Mouse (Mus musculus): ENCODE data around the gene Tom1. TPM values are rescaled to one million over a fixed set of nuclear protein-coding genes. Genes with fewer than 3 reads are reported as not detected.

Tom1 gene
- 21.4 and 25.4 TPM in 2 replicates for polyA plus RNA-seq (2011; ENCODE audit: insufficient read length, low read depth, missing spikeins)

- Histone ChIP-seq H3K27ac (ENCODE audit: insufficient read depth, low read length) (peak within 1 kb of the TSS; percentile 59), H3K4me3 (ENCODE audit: insufficient read depth, low read length) (peak within 1 kb of the TSS; percentile 68), H3K4me1 (ENCODE audit: control insufficient read depth, insufficient read depth, low read length) (peaks cover 7% of the 10 kb centered on the region)
- TF ChIP-seq POLR2A (IDR thresholded peaks at IDR 0.05; ENCODE audit: low read depth, low read length) (peak; percentile 70), CTCF (IDR thresholded peaks at IDR 0.05; ENCODE audit: borderline replicate concordance, insufficient read depth, low read length) (no peak)
Measured at GRCm38 (mm10) chr8:75033511-75034243, at the start of gene Tom1. Tom1 (plus strand) TSS chr8:75033705.

DNA sequence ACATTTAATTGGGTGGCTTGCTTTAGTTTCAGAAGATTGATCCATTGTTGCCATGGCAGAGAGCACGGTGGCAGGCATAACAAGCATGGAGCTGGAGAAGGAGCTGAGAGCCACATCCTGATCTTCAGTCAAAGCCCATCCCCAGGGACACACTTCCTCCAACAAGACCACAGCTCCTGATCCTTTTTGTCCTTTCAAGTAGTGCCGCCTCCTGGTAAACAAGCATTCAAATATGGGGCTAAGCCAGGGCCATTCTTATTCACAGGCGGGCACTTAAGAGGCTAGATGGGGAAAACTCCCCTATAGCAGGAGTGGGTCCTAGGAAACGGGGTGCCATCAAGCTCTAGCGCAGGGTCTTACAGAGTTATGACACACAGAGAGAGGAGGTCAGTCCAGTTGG lies 46.1 kb upstream of the Tom1 start:
- Histone ChIP-seq H3K4me3 (ENCODE audit: insufficient read depth, low read length) (no peak overlapping the region), H3K27ac (ENCODE audit: insufficient read depth, low read length) (no peak overlapping the region), H3K4me1 (ENCODE audit: control insufficient read depth, insufficient read depth, low read length) (no peaks in the 10 kb centered on the region)
- TF ChIP-seq CTCF (IDR thresholded peaks at IDR 0.05; ENCODE audit: borderline replicate concordance, insufficient read depth, low read length) = no peak
- TF ChIP-seq POLR2A (IDR thresholded peaks at IDR 0.05; ENCODE audit: low read depth, low read length) = no peak

DNA sequence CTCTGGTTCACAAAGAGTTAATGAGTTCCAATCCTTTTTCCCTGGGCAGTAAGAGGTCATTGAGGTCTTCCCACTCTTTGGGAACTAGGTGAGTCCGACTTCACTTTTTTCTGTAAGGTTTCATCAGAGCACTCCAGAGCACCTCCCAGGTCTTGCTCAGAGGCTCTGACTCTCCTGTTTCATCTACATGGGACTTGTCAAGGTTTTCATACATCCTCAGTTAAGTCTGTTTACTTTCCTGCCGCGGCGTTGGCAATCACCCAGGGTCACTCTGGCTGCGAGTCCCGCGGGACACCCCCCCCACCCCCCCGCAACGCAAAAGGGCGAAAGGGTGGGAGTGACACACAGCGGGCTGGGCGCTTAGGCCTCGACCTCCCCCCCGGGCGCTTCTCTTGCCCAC lies 43.5 kb upstream of the Tom1 start:
- peaks cover 5% of the 10 kb centered on the region; the same call in 1 of the 2 replicates for H3K4me1 ChIP-seq (ENCODE audit: control insufficient read depth, insufficient read depth, low read length)
- H3K27ac ChIP-seq (ENCODE audit: insufficient read depth, low read length) = no peak overlapping the region
- no peak overlapping the region for H3K4me3 ChIP-seq (ENCODE audit: insufficient read depth, low read length)
- TF ChIP-seq POLR2A (IDR thresholded peaks at IDR 0.05; ENCODE audit: low read depth, low read length) = no peak
- TF ChIP-seq CTCF (IDR thresholded peaks at IDR 0.05; ENCODE audit: borderline replicate concordance, insufficient read depth, low read length) = no peak

GRCm38 (mm10) chr8:74993081-74993474 lies 40.4 kb upstream of the Tom1 start, which contains the start of gene Hmgxb4:
Hmgxb4 (plus strand) TSS chr8:74993356.
- Histone ChIP-seq H3K27ac (ENCODE audit: insufficient read depth, low read length) (peak within 1 kb of the TSS; percentile 25; the same call in 1 of the 2 replicates), H3K4me3 (ENCODE audit: insufficient read depth, low read length) (peak within 1 kb of the TSS; percentile 98), H3K4me1 (ENCODE audit: control insufficient read depth, insufficient read depth, low read length) (peaks cover 5% of the 10 kb centered on the region; the same call in 1 of the 2 replicates)
- TF ChIP-seq CTCF (IDR thresholded peaks at IDR 0.05; ENCODE audit: borderline replicate concordance, insufficient read depth, low read length) (no peak), POLR2A (IDR thresholded peaks at IDR 0.05; ENCODE audit: low read depth, low read length) (no peak)

GRCm38 (mm10) chr8:74993475-74994451 lies 39.7 kb upstream of the Tom1 start:
- H3K4me3 ChIP-seq (ENCODE audit: insufficient read depth, low read length) = peak overlapping the region; percentile 98
- TF ChIP-seq CTCF (IDR thresholded peaks at IDR 0.05; ENCODE audit: borderline replicate concordance, insufficient read depth, low read length) (no peak), POLR2A (IDR thresholded peaks at IDR 0.05; ENCODE audit: low read depth, low read length) (peak; percentile 64)
- peak overlapping the region; percentile 25; the same call in 1 of the 2 replicates for H3K27ac ChIP-seq (ENCODE audit: insufficient read depth, low read length)
- peaks cover 5% of the 10 kb centered on the region; the same call in 1 of the 2 replicates for H3K4me1 ChIP-seq (ENCODE audit: control insufficient read depth, insufficient read depth, low read length)

GRCm38 (mm10) chr8:74994540-74994939 lies 39.0 kb upstream of the Tom1 start:
- no peak overlapping the region; the same call in 1 of the 2 replicates for H3K27ac ChIP-seq (ENCODE audit: insufficient read depth, low read length)
- H3K4me3 ChIP-seq (ENCODE audit: insufficient read depth, low read length) = peak overlapping the region; percentile 98
- H3K4me1 ChIP-seq (ENCODE audit: control insufficient read depth, insufficient read depth, low read length) = peaks cover 5% of the 10 kb centered on the region; the same call in 1 of the 2 replicates
- TF ChIP-seq CTCF (IDR thresholded peaks at IDR 0.05; ENCODE audit: borderline replicate concordance, insufficient read depth, low read length) = no peak
- no peak for TF ChIP-seq POLR2A (IDR thresholded peaks at IDR 0.05; ENCODE audit: low read depth, low read length)

DNA sequence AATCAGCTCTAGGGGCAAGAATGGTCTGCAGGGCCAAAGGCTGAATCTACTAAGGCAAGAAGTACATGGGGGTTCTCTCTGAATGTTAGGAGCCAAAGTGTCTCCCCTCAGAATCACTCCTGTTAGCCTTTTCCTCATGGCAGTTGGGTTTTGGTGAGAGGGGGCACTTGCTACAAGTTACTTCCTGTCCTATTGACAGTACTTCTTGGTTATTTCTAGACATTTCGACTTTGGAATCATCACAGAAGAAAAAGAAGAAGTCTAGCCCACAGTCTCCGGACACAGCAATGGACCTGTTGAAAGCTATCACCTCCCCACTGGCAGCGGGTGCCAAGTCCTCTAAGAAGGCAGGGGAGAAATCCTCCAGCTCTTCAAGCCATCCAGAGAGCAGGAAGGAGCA lies 33.1 kb upstream of the Tom1 start:
- Histone ChIP-seq H3K27ac (ENCODE audit: insufficient read depth, low read length) (no peak overlapping the region), H3K4me3 (ENCODE audit: insufficient read depth, low read length) (no peak overlapping the region), H3K4me1 (ENCODE audit: control insufficient read depth, insufficient read depth, low read length) (no peaks in the 10 kb centered on the region)
- TF ChIP-seq POLR2A (IDR thresholded peaks at IDR 0.05; ENCODE audit: low read depth, low read length) = no peak
- no peak for TF ChIP-seq CTCF (IDR thresholded peaks at IDR 0.05; ENCODE audit: borderline replicate concordance, insufficient read depth, low read length)

- Histone ChIP-seq H3K4me1 (ENCODE audit: control insufficient read depth, insufficient read depth, low read length) (no peaks in the 10 kb centered on the region), H3K4me3 (ENCODE audit: insufficient read depth, low read length) (no peak overlapping the region), H3K27ac (ENCODE audit: insufficient read depth, low read length) (no peak overlapping the region)
- TF ChIP-seq POLR2A (IDR thresholded peaks at IDR 0.05; ENCODE audit: low read depth, low read length) (no peak), CTCF (IDR thresholded peaks at IDR 0.05; ENCODE audit: borderline replicate concordance, insufficient read depth, low read length) (no peak)
Measured at GRCm38 (mm10) chr8:75008826-75009225, 24.7 kb upstream of the Tom1 start.

DNA sequence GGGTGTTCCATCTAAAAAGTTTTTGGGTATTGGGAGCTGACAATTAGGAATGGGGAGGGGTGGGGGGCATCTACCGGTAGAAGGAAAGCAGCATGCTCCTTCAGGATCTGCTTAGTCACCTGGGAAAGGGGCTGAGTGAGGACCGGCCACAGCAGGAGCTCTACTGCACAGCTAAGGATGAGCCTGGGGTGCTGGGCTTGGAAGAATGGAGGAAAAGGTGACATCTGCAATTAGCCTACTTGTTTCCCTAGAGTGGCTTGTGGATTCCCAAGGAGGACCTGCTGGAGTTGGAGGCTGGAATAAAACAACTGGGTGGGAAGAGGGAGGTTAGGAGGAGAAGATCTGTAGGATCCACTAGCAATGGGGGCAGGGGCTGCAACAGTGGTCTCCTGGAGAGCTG lies 19.9 kb upstream of the Tom1 start:
- H3K4me1 ChIP-seq (ENCODE audit: control insufficient read depth, insufficient read depth, low read length) = peaks cover 1% of the 10 kb centered on the region; the same call in 1 of the 2 replicates
- no peak overlapping the region for H3K27ac ChIP-seq (ENCODE audit: insufficient read depth, low read length)
- TF ChIP-seq POLR2A (IDR thresholded peaks at IDR 0.05; ENCODE audit: low read depth, low read length) (no peak), CTCF (IDR thresholded peaks at IDR 0.05; ENCODE audit: borderline replicate concordance, insufficient read depth, low read length) (no peak)
- H3K4me3 ChIP-seq (ENCODE audit: insufficient read depth, low read length) = no peak overlapping the region
